Mouse (Mus musculus) embryonic facial prominence, embryonic 11.5 days (tissue): ENCODE data around the gene Tdpoz5. TPM values are rescaled to one million over a fixed set of nuclear protein-coding genes. Genes with fewer than 3 reads are reported as not detected.
"Not testable (repeated sequence)": the region's sequence is repeated elsewhere in the genome, so short reads cannot be mapped to it uniquely, and the experiment has no call there.

ENCODE experiments used
- ATAC-seq: fragments of 200-750 bp; cut with Nextera tagmentation; replicated peaks from 2 replicates; pipeline ENCODE4 v1.8.0; 2017; ENCODE audit warnings: low read depth; ENCODE audit not compliant: insufficient number of reproducible peaks, low FRiP score, low TSS enrichment
- DNase-seq: peaks from one replicate; pipeline ENCODE4 v3.0.0-alpha.2; 2015; ENCODE audit warnings: low spot score
- H3K27ac ChIP-seq: fragments of 300-500 bp; sonication (generic); replicated peaks from 2 replicates; pipeline ENCODE4 v1.5.1; 2014; ENCODE audit warnings: mild to moderate bottlenecking, low read depth, low read length, control low read depth
- H3K27me3 ChIP-seq: fragments of 300-500 bp; sonication (generic); 2 replicates; pipeline ENCODE4 v1.6.1; 2014; ENCODE audit warnings: mild to moderate bottlenecking, low read length, moderate library complexity, mixed read lengths; ENCODE audit not compliant: control insufficient read depth, insufficient read depth
- H3K36me3 ChIP-seq: fragments of 300-500 bp; sonication (generic); replicated peaks from 2 replicates; pipeline ENCODE4 v1.6.1; 2014; ENCODE audit warnings: low read depth, mild to moderate bottlenecking, low read length, moderate library complexity, mixed read lengths; ENCODE audit not compliant: control insufficient read depth, insufficient read depth
- H3K4me1 ChIP-seq: fragments of 300-500 bp; sonication (generic); 2 replicates; pipeline ENCODE4 v1.6.1; 2014; ENCODE audit warnings: low read length, mixed read lengths; ENCODE audit not compliant: control insufficient read depth, insufficient read depth
- H3K4me2 ChIP-seq: fragments of 300-500 bp; sonication (generic); 2 replicates; pipeline ENCODE4 v1.6.1; 2014; ENCODE audit warnings: low read depth, mild to moderate bottlenecking, control low read depth, low read length, moderate library complexity
- H3K4me3 ChIP-seq: fragments of 300-500 bp; sonication (generic); 2 replicates; pipeline ENCODE4 v1.5.1; 2014; ENCODE audit warnings: low read depth, low read length, control low read depth
- H3K9ac ChIP-seq: fragments of 300-500 bp; sonication (generic); replicated peaks from 2 replicates; pipeline ENCODE4 v1.6.1; 2014; ENCODE audit warnings: mild to moderate bottlenecking, control low read depth, low read length
- H3K9me3 ChIP-seq: fragments of 300-500 bp; sonication (generic); replicated peaks from 2 replicates; pipeline ENCODE4 v1.6.1; 2016; ENCODE audit warnings: mild to moderate bottlenecking, low read length, inconsistent platforms, mixed read lengths; ENCODE audit not compliant: control insufficient read depth
- WGBS: fragments of 180-500 bp; shearing (Covaris S2); extraction: QIAGEN DNeasy Blood & Tissue Kit; methylation state at CpG from one replicate; pipeline ENCODE4 v1.1.7; 2014; 5-methylcytosine and 5-hydroxymethylcytosine counted together
- polyA plus RNA-seq: library from polyadenylated mRNA; unstranded; fragments of >200 nt; fragmentation: Nextera tagmentation; extraction: Ambion mirVana; gene quantifications from 2 replicates; pipeline ENCODE4 v1.2.1, GENCODE M21; 2014

Gene Tdpoz5
- not detected in 2 replicates for polyA plus RNA-seq

GRCm38 (mm10) chr3:93961214-93961613, at the start of gene Tdpoz5:
Gene Tdpoz5, minus strand, starts transcription at chr3:93961314.
- H3K4me3 ChIP-seq, H3K4me2 ChIP-seq, H3K27me3 ChIP-seq, ATAC-seq, H3K36me3 ChIP-seq, DNase-seq, H3K27ac ChIP-seq, H3K4me1 ChIP-seq, H3K9ac ChIP-seq, H3K9me3 ChIP-seq: not testable (repeated sequence)
- WGBS = 67% methylated on average over 2 of the region's 4 CpGs

GRCm38 (mm10) chr3:93968938-93969337, 7.8 kb upstream of the Tdpoz5 start:
- not testable (repeated sequence) for ATAC-seq, H3K27ac ChIP-seq, H3K9me3 ChIP-seq, H3K4me2 ChIP-seq, DNase-seq, H3K4me1 ChIP-seq, H3K36me3 ChIP-seq, H3K4me3 ChIP-seq, H3K27me3 ChIP-seq, H3K9ac ChIP-seq
- 90% methylated on average over 6 of the region's 6 CpGs for WGBS

- H3K4me2 ChIP-seq, H3K4me3 ChIP-seq, H3K9ac ChIP-seq, H3K27ac ChIP-seq, H3K27me3 ChIP-seq, H3K36me3 ChIP-seq, DNase-seq, ATAC-seq, H3K9me3 ChIP-seq, H3K4me1 ChIP-seq: not testable (repeated sequence)
- WGBS = 80% methylated on average over 4 of the region's 4 CpGs
Observed at GRCm38 (mm10) chr3:93943443-93943842, 17.7 kb downstream of the Tdpoz5 start, which contains the start of gene Gm9117. Gene Gm9117, minus strand, starts transcription at chr3:93943543.

GRCm38 (mm10) chr3:93938386-93938785, 22.7 kb downstream of the Tdpoz5 start:
- WGBS = no CpG with 5 or more reads among the region's 3 CpGs
- H3K4me2 ChIP-seq, H3K36me3 ChIP-seq, DNase-seq, H3K9ac ChIP-seq, H3K4me3 ChIP-seq, ATAC-seq, H3K9me3 ChIP-seq, H3K27ac ChIP-seq, H3K4me1 ChIP-seq, H3K27me3 ChIP-seq: not testable (repeated sequence)

Other genes with a start within 250 kb of the Tdpoz5 start
- gene Gm5773, start 188.3 kb downstream of the Tdpoz5 start, polyA plus RNA-seq = not detected in 2 replicates
- not detected in 2 replicates for gene Tdpoz4, start 164.9 kb downstream of the Tdpoz5 start, polyA plus RNA-seq
- not detected in 2 replicates for gene Tdpoz3, start 135.3 kb downstream of the Tdpoz5 start, polyA plus RNA-seq
- not detected in 2 replicates for gene Gm9117, start 17.8 kb downstream of the Tdpoz5 start, polyA plus RNA-seq
- not detected in 2 replicates for gene Gm9125, start 93.6 kb upstream of the Tdpoz5 start, polyA plus RNA-seq
- gene Gm10697, start 111.3 kb upstream of the Tdpoz5 start, polyA plus RNA-seq = not detected in 2 replicates
- gene Gm10696, start 216.9 kb upstream of the Tdpoz5 start, polyA plus RNA-seq = not detected in 2 replicates
- not detected in 2 replicates for gene Gm5286, start 235.4 kb upstream of the Tdpoz5 start, polyA plus RNA-seq